Mouse (Mus musculus) lung, postnatal 0 days (tissue): ENCODE data around the gene Wdr92. TPM values are rescaled to one million over a fixed set of nuclear protein-coding genes. Genes with fewer than 3 reads are reported as not detected.
A peak's percentile ranks its signal among the peaks of the same experiment; 100 is the strongest.

Experiments used
- ATAC-seq: fragments of 200-750 bp; cut with Nextera tagmentation; 2 replicates; pipeline ENCODE4 v1.8.0; 2017; ENCODE audit warnings: moderate library complexity
- DNase-seq: peaks from one replicate; pipeline ENCODE4 v3.0.0-alpha.2; 2016; ENCODE audit warnings: low spot score
- H3K27ac ChIP-seq: fragments of 300-500 bp; sonication (generic); 2 replicates; pipeline ENCODE4 v1.5.1; 2014; ENCODE audit warnings: antibody characterized with exemption, mild to moderate bottlenecking, low read length, mixed read lengths
- H3K27me3 ChIP-seq: fragments of 300-500 bp; sonication (generic); replicated peaks from 2 replicates; pipeline ENCODE4 v1.6.1; 2014; ENCODE audit warnings: low read length, mixed read lengths; ENCODE audit not compliant: insufficient read depth
- H3K36me3 ChIP-seq: fragments of 300-500 bp; sonication (generic); 2 replicates; pipeline ENCODE4 v1.6.1; 2014; ENCODE audit warnings: low read length, mixed read lengths; ENCODE audit not compliant: insufficient read depth
- H3K4me1 ChIP-seq: fragments of 300-500 bp; sonication (generic); 2 replicates; pipeline ENCODE4 v1.6.1; 2014; ENCODE audit warnings: antibody characterized with exemption, low read depth, low read length, mixed read lengths; ENCODE audit not compliant: insufficient read depth
- H3K4me2 ChIP-seq: fragments of 300-500 bp; sonication (generic); replicated peaks from 2 replicates; pipeline ENCODE4 v1.6.1; 2014; ENCODE audit warnings: low read depth, mild to moderate bottlenecking, low read length, moderate library complexity, mixed read lengths
- H3K4me3 ChIP-seq: fragments of 300-500 bp; sonication (generic); 2 replicates; pipeline ENCODE4 v1.5.1; 2014; ENCODE audit warnings: low read depth, low read length
- H3K9ac ChIP-seq: fragments of 300-500 bp; sonication (generic); replicated peaks from 2 replicates; pipeline ENCODE4 v1.6.1; 2014; ENCODE audit warnings: low read depth, mild to moderate bottlenecking
- H3K9me3 ChIP-seq: fragments of 300-500 bp; sonication (generic); 2 replicates; pipeline ENCODE4 v1.6.1; 2016; ENCODE audit warnings: low read length, mixed read lengths
- CTCF ChIP-seq: IDR thresholded peaks from 2 replicates; pipeline ENCODE4 v1.5.1; 2016; ENCODE audit warnings: antibody characterized with exemption, mild to moderate bottlenecking
- EP300 ChIP-seq: IDR thresholded peaks from 2 replicates; pipeline ENCODE4 v1.6.1; 2016; ENCODE audit warnings: antibody characterized with exemption, mild to moderate bottlenecking, control low read depth
- WGBS: fragments of 180-500 bp; shearing (Covaris S2); extraction: QIAGEN DNeasy Blood & Tissue Kit; methylation state at CpG from one replicate; pipeline ENCODE4 v1.1.7; 2014; 5-methylcytosine and 5-hydroxymethylcytosine counted together
- polyA plus RNA-seq: library from polyadenylated mRNA; unstranded; fragments of >200 nt; fragmentation: Nextera tagmentation; extraction: Ambion mirVana; gene quantifications from 2 replicates; pipeline ENCODE4 v1.2.1, GENCODE M21; 2015

The Wdr92 gene
- polyA plus RNA-seq, 1 experiment from 2014 or later = 16.1 TPM

- no peak overlapping the region for H3K27ac ChIP-seq
- no peaks in the 10 kb centered on the region for H3K27me3 ChIP-seq
- ATAC-seq = peak; percentile 41
- peak; percentile 16 for DNase-seq
- peaks cover 5% of the 10 kb centered on the region; the same call in 1 of the 2 replicates for H3K4me1 ChIP-seq
- no peaks in the 10 kb centered on the region for H3K36me3 ChIP-seq
- peak overlapping the region; percentile 96; the same call in 1 of the 2 replicates for H3K9ac ChIP-seq
- TF ChIP-seq CTCF (no peak), EP300 (no peak)
- H3K4me3 ChIP-seq = peak overlapping the region; percentile 98
- H3K9me3 ChIP-seq = no peaks in the 10 kb centered on the region
- peak overlapping the region; percentile 68 for H3K4me2 ChIP-seq
- 58% methylated on average over 8 of the region's 8 CpGs for WGBS
These were observed 75.0 kb downstream of the Wdr92 start for GRCm38 (mm10) chr11:17256813-17257365.

GRCm38 (mm10) chr11:17257443-17257842 is 75.5 kb downstream of the Wdr92 start, which contains the start of gene C1d:
Gene C1d (plus strand): TSS chr11:17257579.
- Histone ChIP-seq H3K4me2 (peak within 1 kb of the TSS; percentile 68), H3K9ac (peak within 1 kb of the TSS; percentile 96), H3K4me1 (peaks cover 5% of the 10 kb centered on the region; the same call in 1 of the 2 replicates), H3K27ac (peak within 1 kb of the TSS; percentile 94), H3K9me3 (no peaks in the 10 kb centered on the region), H3K36me3 (no peaks in the 10 kb centered on the region), H3K4me3 (peak within 1 kb of the TSS; percentile 98), H3K27me3 (no peaks in the 10 kb centered on the region)
- peak; percentile 97 for ATAC-seq
- WGBS = 1% methylated on average over 33 of the region's 33 CpGs
- TF ChIP-seq EP300 (no peak; the same call in 1 of the 2 replicates), CTCF (no peak)
- peak; percentile 98 for DNase-seq

- peak overlapping the region; percentile 94 for H3K27ac ChIP-seq
- peak; percentile 69 for DNase-seq
- WGBS = under 1% methylated on average over 17 of the region's 17 CpGs
- H3K27me3 ChIP-seq = no peaks in the 10 kb centered on the region
- H3K9ac ChIP-seq = peak overlapping the region; percentile 96
- peaks cover 5% of the 10 kb centered on the region; the same call in 1 of the 2 replicates for H3K4me1 ChIP-seq
- TF ChIP-seq CTCF = no peak
- TF ChIP-seq EP300 = no peak
- H3K4me3 ChIP-seq = peak overlapping the region; percentile 98
- H3K4me2 ChIP-seq = peak overlapping the region; percentile 68
- no peaks in the 10 kb centered on the region for H3K9me3 ChIP-seq
- no peaks in the 10 kb centered on the region for H3K36me3 ChIP-seq
- ATAC-seq = peak; percentile 60
These were observed 76.0 kb downstream of the Wdr92 start for GRCm38 (mm10) chr11:17257861-17258260.

- no peaks in the 10 kb centered on the region for H3K27me3 ChIP-seq
- H3K4me3 ChIP-seq = no peak overlapping the region
- no peak for TF ChIP-seq CTCF
- TF ChIP-seq EP300 = no peak
- no peaks in the 10 kb centered on the region for H3K36me3 ChIP-seq
- H3K4me1 ChIP-seq = no peaks in the 10 kb centered on the region
- H3K27ac ChIP-seq = no peak overlapping the region
- H3K9me3 ChIP-seq = no peaks in the 10 kb centered on the region
- no peak overlapping the region for H3K4me2 ChIP-seq
- no peak for ATAC-seq
- no peak overlapping the region for H3K9ac ChIP-seq
- no peak for DNase-seq
- WGBS = 94% methylated on average over 4 of the region's 4 CpGs
These were observed 85.3 kb downstream of the Wdr92 start for GRCm38 (mm10) chr11:17267176-17267575.

- no peak overlapping the region for H3K4me3 ChIP-seq
- no peak overlapping the region for H3K9ac ChIP-seq
- no peak overlapping the region for H3K4me2 ChIP-seq
- ATAC-seq (no peak), DNase-seq (peak; percentile 11)
- H3K36me3 ChIP-seq = no peaks in the 10 kb centered on the region
- H3K27me3 ChIP-seq = no peaks in the 10 kb centered on the region
- no peaks in the 10 kb centered on the region for H3K9me3 ChIP-seq
- TF ChIP-seq EP300 (no peak), CTCF (no peak)
- H3K27ac ChIP-seq = no peak overlapping the region
- H3K4me1 ChIP-seq = no peaks in the 10 kb centered on the region
- 82% methylated on average over 1 of the region's 1 CpGs for WGBS
These were observed 86.9 kb downstream of the Wdr92 start for GRCm38 (mm10) chr11:17268801-17269200.

- ATAC-seq = peak; percentile 53
These were observed 98.1 kb downstream of the Wdr92 start for GRCm38 (mm10) chr11:17279959-17280358.

More at GRCm38 (mm10) chr11:17279959-17280358, 98.1 kb downstream of the Wdr92 start:
- TF ChIP-seq CTCF = peak; percentile 90
- no peak for TF ChIP-seq EP300
- Histone ChIP-seq H3K4me2 (no peak overlapping the region), H3K9me3 (no peaks in the 10 kb centered on the region), H3K4me3 (no peak overlapping the region), H3K36me3 (no peaks in the 10 kb centered on the region), H3K9ac (no peak overlapping the region), H3K27me3 (no peaks in the 10 kb centered on the region), H3K4me1 (no peaks in the 10 kb centered on the region), H3K27ac (no peak overlapping the region)
- WGBS = 11% methylated on average over 9 of the region's 9 CpGs
- DNase-seq = peak; percentile 80

Other genes starting within 250 kb of the Wdr92 start
- gene Fbxo48, start 230.7 kb upstream of the Wdr92 start, polyA plus RNA-seq = 0.11 and 0.20 TPM in 2 replicates
- 22.2 and 24.0 TPM in 2 replicates for gene Cnrip1, start 130.5 kb upstream of the Wdr92 start, polyA plus RNA-seq
- gene Plek, start 129.7 kb upstream of the Wdr92 start, polyA plus RNA-seq = 9.9 and 16.7 TPM in 2 replicates
- gene Ppp3r1, start 22.8 kb upstream of the Wdr92 start, polyA plus RNA-seq = 106 and 112 TPM in 2 replicates
- gene Pno1, start 29.5 kb downstream of the Wdr92 start, polyA plus RNA-seq = 38.1 and 38.9 TPM in 2 replicates
- gene C1d, start 75.5 kb downstream of the Wdr92 start, polyA plus RNA-seq = 65.8 and 66.5 TPM in 2 replicates